In genomic region chr13:48965559-48966525, GRCm38 (mm10) we compare ENCODE assay signal across 8 mouse cellular contexts. TPM values are rescaled to one million over a fixed set of nuclear protein-coding genes. Genes with fewer than 3 reads are reported as not detected.
DNase-seq lines count a peak whose midpoint lies in the region; ATAC-seq and TF ChIP-seq lines count a peak whose summit lies in the region.

No protein-coding gene starts in this region.

- peak; percentile 60 for ATAC-seq in kidney, embryonic 14.5 days (ENCODE audit: low FRiP score, low TSS enrichment)
- ATAC-seq in monocyte, adult 5-6 weeks (replicated peaks; ENCODE audit: insufficient number of reproducible peaks, low FRiP score, low TSS enrichment, poor library complexity, severe bottlenecking), result peak; percentile 53
- peak; percentile 46 for ATAC-seq in stomach, embryonic 15.5 days (ENCODE audit: insufficient read depth, low FRiP score, low read depth)

- H3K27me3 ChIP-seq in heart, embryonic 10.5 days (ENCODE audit: insufficient read depth, poor library complexity, severe bottlenecking), result no peaks in the 10 kb centered on the region
- H3K27me3 ChIP-seq in kidney, embryonic 14.5 days (ENCODE audit: control insufficient read depth, insufficient read depth, low read length), result no peaks in the 10 kb centered on the region
- H3K27me3 ChIP-seq in stomach, embryonic 15.5 days (replicated peaks), result no peaks in the 10 kb centered on the region

- peak; percentile 80 for TF ChIP-seq POLR2A in embryonic fibroblast, embryonic 13.5 days (IDR thresholded peaks at IDR 0.05; ENCODE audit: low read depth, low read length)

- no peak for TF ChIP-seq CTCF in embryonic fibroblast, embryonic 13.5 days (IDR thresholded peaks at IDR 0.05; ENCODE audit: borderline replicate concordance, insufficient read depth, low read length)

- peak overlapping the region; percentile 96 for H3K4me2 ChIP-seq in kidney, embryonic 14.5 days (replicated peaks; ENCODE audit: low read depth, low read length)
- H3K4me2 ChIP-seq in stomach, embryonic 15.5 days, result peak overlapping the region; percentile 79

- WGBS in heart, embryonic 10.5 days, result 16% methylated on average over 7 of the region's 7 CpGs
- 7% methylated on average over 7 of the region's 7 CpGs for WGBS in kidney, embryonic 14.5 days
- WGBS in stomach, embryonic 15.5 days, result 7% methylated on average over 7 of the region's 7 CpGs

- no peaks in the 10 kb centered on the region for H3K9me3 ChIP-seq in heart, embryonic 10.5 days
- no peaks in the 10 kb centered on the region for H3K9me3 ChIP-seq in kidney, embryonic 14.5 days (ENCODE audit: control insufficient read depth, low read length)
- no peaks in the 10 kb centered on the region for H3K9me3 ChIP-seq in stomach, embryonic 15.5 days

- H3K9ac ChIP-seq in kidney, embryonic 14.5 days (ENCODE audit: low read depth, low read length), result peak overlapping the region; percentile 95; the same call in 1 of the 2 replicates
- H3K9ac ChIP-seq in stomach, embryonic 15.5 days, result peak overlapping the region; percentile 84; the same call in 1 of the 2 replicates

- H3K4me3 ChIP-seq in embryonic fibroblast, embryonic 13.5 days (ENCODE audit: insufficient read depth, low read length), result peak overlapping the region; percentile 89
- peak overlapping the region; percentile 87 for H3K4me3 ChIP-seq in heart, embryonic 10.5 days
- H3K4me3 ChIP-seq in kidney, embryonic 14.5 days (ENCODE audit: low read length), result peak overlapping the region; percentile 94
- H3K4me3 ChIP-seq in stomach, embryonic 15.5 days (replicated peaks), result peak overlapping the region; percentile 91

- 0 out of 2 replicates have a peak, but pooled peaks cover 4% of the 10 kb centered on the region for H3K36me3 ChIP-seq in heart, embryonic 10.5 days
- H3K36me3 ChIP-seq in kidney, embryonic 14.5 days (ENCODE audit: control insufficient read depth, insufficient read depth, low read length), result no peaks in the 10 kb centered on the region
- H3K36me3 ChIP-seq in stomach, embryonic 15.5 days, result no peaks in the 10 kb centered on the region

- peaks cover 5% of the 10 kb centered on the region for H3K4me1 ChIP-seq in embryonic fibroblast, embryonic 13.5 days (ENCODE audit: control insufficient read depth, insufficient read depth, low read length)
- H3K4me1 ChIP-seq in heart, embryonic 10.5 days, result peaks cover 45% of the 10 kb centered on the region
- H3K4me1 ChIP-seq in kidney, embryonic 14.5 days (ENCODE audit: control insufficient read depth, insufficient read depth, low read length), result peaks cover 26% of the 10 kb centered on the region
- H3K4me1 ChIP-seq in stomach, embryonic 15.5 days, result peaks cover 33% of the 10 kb centered on the region

- peak; percentile 64 for DNase-seq in B cell, adult 2 months
- peak; percentile 52 for DNase-seq in adrenal gland, postnatal 25 days
- peak; percentile 93 for DNase-seq in heart, embryonic 10.5 days (ENCODE audit: low spot score)
- peak; percentile 81 for DNase-seq in liver

- peak overlapping the region; percentile 82 for H3K27ac ChIP-seq in embryonic fibroblast, embryonic 13.5 days (ENCODE audit: insufficient read depth, low read length)
- peak overlapping the region; percentile 96 for H3K27ac ChIP-seq in heart, embryonic 10.5 days
- H3K27ac ChIP-seq in kidney, embryonic 14.5 days (ENCODE audit: low read depth, low read length), result peak overlapping the region; percentile 88
- peak overlapping the region; percentile 98 for H3K27ac ChIP-seq in stomach, embryonic 15.5 days

RNA-seq across cellular contexts. Expression of gene Fam120a, which starts 2.0 kb away (rescaled TPM):
- 189 TPM in 2 replicates for total RNA-seq in adrenal gland, postnatal 25 days (2021)
- polyA plus RNA-seq in embryonic fibroblast, embryonic 13.5 days (2011; ENCODE audit: insufficient read length, low read depth, missing spikeins), result 168 and 174 TPM in 2 replicates
- 17.5 and 20.7 TPM in 2 replicates for polyA plus RNA-seq in heart, embryonic 10.5 days (2016; fragmentation: Nextera tagmentation; extraction: Ambion mirVana)
- 41.4 and 49.6 TPM in 2 replicates for polyA plus RNA-seq in kidney, embryonic 14.5 days (2014; fragmentation: Nextera tagmentation; extraction: Ambion mirVana)
- total RNA-seq in monocyte, adult 5-6 weeks (2017), result 69.3 to 102 TPM (median 72.9 TPM) in 3 replicates
- polyA plus RNA-seq in stomach, embryonic 15.5 days (2015; fragmentation: Nextera tagmentation; extraction: Ambion mirVana), result 30.1 and 30.5 TPM in 2 replicates

Comparison
In these comparisons a context has a peak if more than half of its experiments do, and no peak if none do; other contexts are left out.
1. Peak in every context shown above with its lines: DNase-seq, ATAC-seq, H3K4me3 ChIP-seq and H3K27ac ChIP-seq.